Mouse (Mus musculus): ENCODE data around the gene Gm21149. TPM values are rescaled to one million over a fixed set of nuclear protein-coding genes. Genes with fewer than 3 reads are reported as not detected.
"Not testable (repeated sequence)": the region's sequence is repeated elsewhere in the genome, so short reads cannot be mapped to it uniquely, and the experiment has no call there.

Gene Gm21149
- total and polyA plus RNA-seq, 2 experiments from 2014 or later = not detected

- H3K36me3 ChIP-seq (replicated peaks; ENCODE audit: control insufficient read depth, insufficient read depth, low read length); ATAC-seq (ENCODE audit: insufficient read depth, low read depth); H3K4me1 ChIP-seq (ENCODE audit: control insufficient read depth, insufficient read depth); DNase-seq (ENCODE audit: low spot score); H3K27me3 ChIP-seq (ENCODE audit: control insufficient read depth, insufficient read depth, low read length); H3K4me3 ChIP-seq (ENCODE audit: low read depth, low read length); H3K9ac ChIP-seq (replicated peaks; ENCODE audit: low read depth, low read length); H3K27ac ChIP-seq (ENCODE audit: low read depth); H3K4me2 ChIP-seq (ENCODE audit: low read depth, low read length): not testable (repeated sequence)
- H3K9me3 ChIP-seq (replicated peaks; ENCODE audit: control insufficient read depth, low read length) = peaks cover 28% of the 10 kb centered on the region
- 53% methylated on average over 8 of the region's 8 CpGs for WGBS
- peak; percentile 22 for TF ChIP-seq CTCF (IDR thresholded peaks at IDR 0.05; ENCODE audit: low read depth)
These were observed 14.7 kb downstream of the Gm21149 start for GRCm38 (mm10) chr5:15461613-15462012.

- not testable (repeated sequence) for H3K36me3 ChIP-seq (replicated peaks; ENCODE audit: control insufficient read depth, insufficient read depth, low read length); H3K27me3 ChIP-seq (ENCODE audit: control insufficient read depth, insufficient read depth, low read length); ATAC-seq (ENCODE audit: insufficient read depth, low read depth); H3K4me3 ChIP-seq (ENCODE audit: low read depth, low read length); DNase-seq (ENCODE audit: low spot score); H3K4me2 ChIP-seq (ENCODE audit: low read depth, low read length); H3K27ac ChIP-seq (ENCODE audit: low read depth); H3K9ac ChIP-seq (replicated peaks; ENCODE audit: low read depth, low read length); H3K4me1 ChIP-seq (ENCODE audit: control insufficient read depth, insufficient read depth)
- peaks cover 22% of the 10 kb centered on the region for H3K9me3 ChIP-seq (replicated peaks; ENCODE audit: control insufficient read depth, low read length)
- 67% methylated on average over 3 of the region's 5 CpGs for WGBS
These were observed 18.3 kb downstream of the Gm21149 start for GRCm38 (mm10) chr5:15457865-15458571.

Other genes with a start within 250 kb of the Gm21149 start
- gene Gm21190, start 52.7 kb upstream of the Gm21149 start, total RNA-seq (2014; rRNA removed; ENCODE audit: low replicate concordance) = not detected in 2 replicates
- 0.10 TPM in 1 of 2 replicates, not detected in the other for gene Gm21190, start 52.7 kb upstream of the Gm21149 start, polyA plus RNA-seq (2015; fragmentation: Nextera tagmentation; extraction: Ambion mirVana)
- 0.23 TPM in 1 of 2 replicates, not detected in the other for gene Gm21083, start 100.8 kb upstream of the Gm21149 start, total RNA-seq (2014; rRNA removed; ENCODE audit: low replicate concordance)
- 0.12 TPM in 1 of 2 replicates, not detected in the other for gene Gm21083, start 100.8 kb upstream of the Gm21149 start, polyA plus RNA-seq (2015; fragmentation: Nextera tagmentation; extraction: Ambion mirVana)
- not detected in 2 replicates for gene Speer4d, start 142.5 kb upstream of the Gm21149 start, total RNA-seq (2014; rRNA removed; ENCODE audit: low replicate concordance)
- gene Speer4d, start 142.5 kb upstream of the Gm21149 start, polyA plus RNA-seq (2015; fragmentation: Nextera tagmentation; extraction: Ambion mirVana) = not detected in 2 replicates
- gene 4930572O03Rik, start 180.5 kb upstream of the Gm21149 start, total RNA-seq (2014; rRNA removed; ENCODE audit: low replicate concordance) = not detected in 2 replicates
- gene 4930572O03Rik, start 180.5 kb upstream of the Gm21149 start, polyA plus RNA-seq (2015; fragmentation: Nextera tagmentation; extraction: Ambion mirVana) = not detected in 2 replicates
- gene Speer4c, start 237.7 kb upstream of the Gm21149 start, total RNA-seq (2014; rRNA removed; ENCODE audit: low replicate concordance) = not detected in 2 replicates
- 0.12 and 0.15 TPM in 2 replicates for gene Speer4c, start 237.7 kb upstream of the Gm21149 start, polyA plus RNA-seq (2015; fragmentation: Nextera tagmentation; extraction: Ambion mirVana)

Measured in heart, postnatal 0 days (tissue).